Mouse (Mus musculus) olfactory bulb, adult 2 months (tissue): Measurements from ENCODE around the gene Rabep2. TPM values are rescaled to one million over a fixed set of nuclear protein-coding genes. Genes with fewer than 3 reads are reported as not detected.

Experiments
- H3K27ac ChIP-seq: fragments of 200-500 bp; 2 replicates; pipeline ENCODE4 v1.5.1; 2012; ENCODE audit warnings: low read depth, low read length; ENCODE audit not compliant: insufficient read depth
- H3K4me1 ChIP-seq: fragments of 200-500 bp; 2 replicates; pipeline ENCODE4 v1.6.1; 2012; ENCODE audit warnings: low read length; ENCODE audit not compliant: control insufficient read depth, insufficient read depth
- H3K4me3 ChIP-seq: fragments of 200-500 bp; 2 replicates; pipeline ENCODE4 v1.5.1; 2012; ENCODE audit warnings: mild to moderate bottlenecking, low read depth, low read length, moderate library complexity; ENCODE audit not compliant: insufficient read depth
- CTCF ChIP-seq: fragments of 200-500 bp; IDR thresholded peaks from 2 replicates; pipeline ENCODE4 v1.5.1; 2012; ENCODE audit warnings: low read depth, mild to moderate bottlenecking, low read length, moderate library complexity; ENCODE audit not compliant: insufficient read depth
- POLR2A ChIP-seq: fragments of 200-500 bp; IDR thresholded peaks from 2 replicates; pipeline ENCODE4 v1.6.1; 2012; ENCODE audit warnings: mild to moderate bottlenecking, low read depth, low read length, moderate library complexity; ENCODE audit not compliant: insufficient read depth
- WGBS: fragments of 180-500 bp; shearing (Covaris S2); methylation state at CpG from one replicate; pipeline ENCODE4 v1.1.7; 2018; 5-methylcytosine and 5-hydroxymethylcytosine counted together
- polyA plus RNA-seq: library from polyadenylated mRNA; stranded (reverse); fragments of >200 nt; gene quantifications from 2 replicates; pipeline ENCODE4 v1.2.4, GENCODE M21; 2012; ENCODE audit warnings: low replicate concordance; ENCODE audit not compliant: missing spikeins, insufficient read depth, insufficient read length

The Rabep2 gene
- polyA plus RNA-seq, 1 experiment = not detected

- TF ChIP-seq POLR2A (no peak), CTCF (no peak)
- Histone ChIP-seq H3K4me3 (no peak overlapping the region), H3K4me1 (no peaks in the 10 kb centered on the region), H3K27ac (no peak overlapping the region)
- 75% methylated on average over 2 of the region's 2 CpGs for WGBS
Measured at GRCm38 (mm10) chr7:126408686-126409085, 19.9 kb upstream of the Rabep2 start.

GRCm38 (mm10) chr7:126411061-126411460, 17.5 kb upstream of the Rabep2 start:
- Histone ChIP-seq H3K4me3 (no peak overlapping the region), H3K27ac (no peak overlapping the region), H3K4me1 (no peaks in the 10 kb centered on the region)
- 87% methylated on average over 4 of the region's 4 CpGs for WGBS
- no peak for TF ChIP-seq CTCF
- TF ChIP-seq POLR2A = no peak

GRCm38 (mm10) chr7:126414725-126415124, 13.8 kb upstream of the Rabep2 start, which contains the start of gene Cd19:
TSS of gene Cd19 (minus strand) at chr7:126414889.
- no peak within 1 kb of the TSS for H3K4me3 ChIP-seq
- no peaks in the 10 kb centered on the region for H3K4me1 ChIP-seq
- TF ChIP-seq POLR2A (no peak), CTCF (no peak)
- WGBS = 93% methylated on average over 6 of the region's 6 CpGs
- no peak within 1 kb of the TSS for H3K27ac ChIP-seq

DNA sequence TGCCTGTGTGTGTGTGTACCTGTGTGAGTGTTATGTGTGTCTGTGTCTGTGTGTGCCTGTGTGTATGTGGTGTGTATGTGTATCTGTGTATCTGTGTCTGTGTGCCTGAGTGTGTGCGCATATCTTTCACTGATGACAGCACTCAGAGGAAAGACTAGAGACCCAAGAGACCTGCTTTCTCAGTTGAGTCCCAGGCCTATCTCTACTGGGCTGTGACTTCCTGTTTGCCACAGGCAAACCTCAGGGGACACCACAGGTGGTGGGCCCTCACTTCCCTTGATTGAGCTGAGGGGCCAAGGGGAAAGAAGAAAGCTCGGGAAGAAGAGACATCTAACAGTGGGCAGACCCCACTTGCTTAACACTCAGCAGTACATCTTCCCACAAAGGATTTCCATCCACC, 11.9 kb upstream of the Rabep2 start:
- WGBS = 52% methylated on average over 2 of the region's 2 CpGs
- H3K4me3 ChIP-seq = no peak overlapping the region
- no peaks in the 10 kb centered on the region for H3K4me1 ChIP-seq
- no peak for TF ChIP-seq POLR2A
- no peak for TF ChIP-seq CTCF
- H3K27ac ChIP-seq = no peak overlapping the region

DNA sequence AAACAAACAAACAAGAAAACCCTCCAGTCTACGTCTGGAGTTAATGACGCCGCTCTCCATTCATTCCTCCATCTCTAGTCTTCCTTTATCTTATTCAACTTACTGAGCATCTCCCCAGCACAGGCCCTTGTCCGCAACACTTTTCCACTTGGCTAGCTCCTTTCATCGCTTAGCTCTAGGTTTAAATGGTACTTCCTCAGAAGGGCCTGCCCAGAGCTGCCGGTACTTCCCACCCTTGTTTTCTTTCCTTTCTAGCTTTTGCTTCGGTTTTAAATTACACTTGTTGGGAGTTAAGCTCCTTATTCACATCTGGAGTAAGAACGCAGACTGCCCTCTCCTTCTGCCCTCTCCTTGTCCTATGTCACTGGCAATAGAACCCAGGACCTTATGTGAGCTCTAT, 11.5 kb upstream of the Rabep2 start:
- 48% methylated on average over 8 of the region's 8 CpGs for WGBS

DNA sequence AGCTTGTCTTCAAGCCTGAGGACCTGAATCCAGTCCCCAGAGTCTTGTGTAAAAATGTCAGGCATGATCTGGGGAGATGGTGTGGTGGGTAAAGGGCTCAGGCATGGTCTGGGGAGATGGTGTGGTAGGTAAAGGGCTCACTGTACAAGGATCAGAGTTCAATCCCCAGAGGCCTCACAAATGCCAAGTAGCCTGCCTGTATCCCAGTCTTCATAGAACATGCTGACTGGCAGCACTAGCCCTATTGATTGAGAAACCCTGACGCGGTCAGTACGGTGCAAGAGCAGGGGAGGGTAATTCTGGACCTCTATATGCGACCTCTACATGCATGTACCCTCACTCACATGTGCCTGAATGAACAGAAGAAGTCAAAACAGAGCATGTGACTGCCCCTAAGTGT, 11.0 kb upstream of the Rabep2 start:
- H3K4me3 ChIP-seq = no peak overlapping the region
- H3K4me1 ChIP-seq = no peaks in the 10 kb centered on the region
- H3K27ac ChIP-seq = no peak overlapping the region
- WGBS = 78% methylated on average over 4 of the region's 4 CpGs
- no peak for TF ChIP-seq POLR2A

More for the DNA sequence above, 11.5 kb upstream of the Rabep2 start:
- no peak overlapping the region for H3K4me3 ChIP-seq
- H3K4me1 ChIP-seq = no peaks in the 10 kb centered on the region
- H3K27ac ChIP-seq = no peak overlapping the region
- TF ChIP-seq POLR2A = no peak

- Histone ChIP-seq H3K4me3 (no peak overlapping the region), H3K4me1 (no peaks in the 10 kb centered on the region), H3K27ac (no peak overlapping the region)
- WGBS = 56% methylated on average over 3 of the region's 3 CpGs
- no peak for TF ChIP-seq CTCF
- TF ChIP-seq POLR2A = no peak
Measured at GRCm38 (mm10) chr7:126418496-126418895, 10.1 kb upstream of the Rabep2 start.

DNA sequence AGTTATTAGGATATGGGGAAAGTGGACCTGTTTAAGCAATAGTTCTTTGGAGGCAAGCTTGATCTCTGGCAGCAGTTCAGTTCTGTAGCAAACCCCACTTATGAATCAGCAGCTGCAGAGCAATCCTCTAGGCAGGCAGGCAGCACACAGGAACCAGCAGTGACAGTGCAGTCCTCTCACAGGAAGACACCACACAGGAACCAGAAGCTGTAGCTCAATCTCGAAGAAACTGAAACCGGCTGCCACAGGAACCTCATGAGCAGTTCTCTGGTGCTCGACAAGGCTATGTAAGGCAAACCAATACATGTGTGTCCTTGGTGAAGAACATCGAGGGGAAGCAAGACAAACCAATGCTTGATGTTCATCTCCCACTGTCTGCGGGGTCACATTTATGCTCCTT, 6.8 kb upstream of the Rabep2 start:
- Histone ChIP-seq H3K4me1 (no peaks in the 10 kb centered on the region), H3K4me3 (no peak overlapping the region), H3K27ac (no peak overlapping the region)
- TF ChIP-seq CTCF (no peak), POLR2A (no peak)
- WGBS = 89% methylated on average over 5 of the region's 5 CpGs

GRCm38 (mm10) chr7:126424161-126424560, 4.4 kb upstream of the Rabep2 start:
- no peak overlapping the region for H3K4me3 ChIP-seq
- peaks cover 4% of the 10 kb centered on the region; the same call in 1 of the 2 replicates for H3K4me1 ChIP-seq
- H3K27ac ChIP-seq = no peak overlapping the region
- WGBS = 81% methylated on average over 6 of the region's 6 CpGs
- TF ChIP-seq POLR2A (no peak), CTCF (no peak)

- H3K27ac ChIP-seq = no peak overlapping the region
- no peak overlapping the region for H3K4me3 ChIP-seq
- 61% methylated on average over 13 of the region's 13 CpGs for WGBS
- peaks cover 12% of the 10 kb centered on the region for H3K4me1 ChIP-seq
- TF ChIP-seq POLR2A = no peak
- TF ChIP-seq CTCF = no peak
Measured at GRCm38 (mm10) chr7:126427323-126427860, 1.2 kb upstream of the Rabep2 start.
